Mouse (Mus musculus): ENCODE data around the gene Akap1. TPM values are rescaled to one million over a fixed set of nuclear protein-coding genes. Genes with fewer than 3 reads are reported as not detected.
A peak's percentile ranks its signal among the peaks of the same experiment; 100 is the strongest.
"Not testable (repeated sequence)": the region's sequence is repeated elsewhere in the genome, so short reads cannot be mapped to it uniquely, and the experiment has no call there.

Gene Akap1
- polyA plus RNA-seq, 1 experiment, result 5.5 TPM

- not testable (repeated sequence) for H3K4me3 ChIP-seq (ENCODE audit: extremely low read depth, insufficient read depth, insufficient read length); H3K27ac ChIP-seq (ENCODE audit: insufficient read depth, low read length); H3K27me3 ChIP-seq (ENCODE audit: control insufficient read depth, insufficient read depth, low read length); H3K4me1 ChIP-seq (ENCODE audit: control insufficient read depth, insufficient read depth, insufficient read length); H3K36me3 ChIP-seq (ENCODE audit: control insufficient read depth, insufficient read depth, low read length)
- WGBS, result 97% methylated on average over 24 of the region's 24 CpGs
- peak in 1 of 2 experiments; percentile 56 for DNase-seq (ENCODE audit: low read depth in 1 of 2, low spot score in 2 of 2)
These were observed 27.7 kb upstream of the Akap1 start for GRCm38 (mm10) chr11:88891921-88892561.

GRCm38 (mm10) chr11:88891446-88891845 lies 27.1 kb upstream of the Akap1 start:
- not testable (repeated sequence) for H3K4me1 ChIP-seq (ENCODE audit: control insufficient read depth, insufficient read depth, insufficient read length); H3K27ac ChIP-seq (ENCODE audit: insufficient read depth, low read length); H3K27me3 ChIP-seq (ENCODE audit: control insufficient read depth, insufficient read depth, low read length); H3K4me3 ChIP-seq (ENCODE audit: extremely low read depth, insufficient read depth, insufficient read length); H3K36me3 ChIP-seq (ENCODE audit: control insufficient read depth, insufficient read depth, low read length)
- WGBS, result 97% methylated on average over 10 of the region's 12 CpGs
- peak in 1 of 2 experiments; percentile 14 for DNase-seq (ENCODE audit: low read depth in 1 of 2, low spot score in 2 of 2)

- not testable (repeated sequence) for DNase-seq (ENCODE audit: low read depth in 1 of 2, low spot score in 2 of 2); H3K4me1 ChIP-seq (ENCODE audit: control insufficient read depth, insufficient read depth, insufficient read length); H3K36me3 ChIP-seq (ENCODE audit: control insufficient read depth, insufficient read depth, low read length); H3K4me3 ChIP-seq (ENCODE audit: extremely low read depth, insufficient read depth, insufficient read length); H3K27me3 ChIP-seq (ENCODE audit: control insufficient read depth, insufficient read depth, low read length); H3K27ac ChIP-seq (ENCODE audit: insufficient read depth, low read length)
- WGBS, result 93% methylated on average over 9 of the region's 11 CpGs
These were observed 26.5 kb upstream of the Akap1 start for GRCm38 (mm10) chr11:88890904-88891303.

- no peak for DNase-seq (ENCODE audit: low read depth in 1 of 2, low spot score in 2 of 2)
- Histone ChIP-seq H3K27ac (ENCODE audit: insufficient read depth, low read length) (no peak overlapping the region), H3K4me3 (ENCODE audit: extremely low read depth, insufficient read depth, insufficient read length) (no peak overlapping the region), H3K36me3 (ENCODE audit: control insufficient read depth, insufficient read depth, low read length) (no peaks in the 10 kb centered on the region), H3K4me1 (ENCODE audit: control insufficient read depth, insufficient read depth, insufficient read length) (no peaks in the 10 kb centered on the region), H3K27me3 (ENCODE audit: control insufficient read depth, insufficient read depth, low read length) (no peaks in the 10 kb centered on the region)
- WGBS, result 81% methylated on average over 2 of the region's 2 CpGs
- TF ChIP-seq CTCF (IDR thresholded peaks at IDR 0.05; ENCODE audit: extremely low read depth, insufficient read depth, insufficient read length, insufficient replicate concordance), result no peak
- TF ChIP-seq POLR2A (IDR thresholded peaks at IDR 0.05; ENCODE audit: low read depth, low read length), result no peak
These were observed 24.6 kb upstream of the Akap1 start for GRCm38 (mm10) chr11:88888996-88889395.

- Histone ChIP-seq H3K27ac (ENCODE audit: insufficient read depth, low read length) (no peak overlapping the region), H3K4me3 (ENCODE audit: extremely low read depth, insufficient read depth, insufficient read length) (no peak overlapping the region), H3K4me1 (ENCODE audit: control insufficient read depth, insufficient read depth, insufficient read length) (no peaks in the 10 kb centered on the region), H3K36me3 (ENCODE audit: control insufficient read depth, insufficient read depth, low read length) (no peaks in the 10 kb centered on the region), H3K27me3 (ENCODE audit: control insufficient read depth, insufficient read depth, low read length) (no peaks in the 10 kb centered on the region)
- TF ChIP-seq POLR2A (IDR thresholded peaks at IDR 0.05; ENCODE audit: low read depth, low read length), result no peak
- TF ChIP-seq CTCF (IDR thresholded peaks at IDR 0.05; ENCODE audit: extremely low read depth, insufficient read depth, insufficient read length, insufficient replicate concordance), result no peak
- WGBS, result 83% methylated on average over 8 of the region's 8 CpGs
- DNase-seq (ENCODE audit: low read depth in 1 of 2, low spot score in 2 of 2), result no peak
These were observed 20.1 kb upstream of the Akap1 start for GRCm38 (mm10) chr11:88884376-88885065.

- TF ChIP-seq POLR2A (IDR thresholded peaks at IDR 0.05; ENCODE audit: low read depth, low read length), result no peak
- TF ChIP-seq CTCF (IDR thresholded peaks at IDR 0.05; ENCODE audit: extremely low read depth, insufficient read depth, insufficient read length, insufficient replicate concordance), result no peak
- WGBS, result 92% methylated on average over 12 of the region's 12 CpGs
- Histone ChIP-seq H3K4me3 (ENCODE audit: extremely low read depth, insufficient read depth, insufficient read length) (no peak overlapping the region), H3K4me1 (ENCODE audit: control insufficient read depth, insufficient read depth, insufficient read length) (no peaks in the 10 kb centered on the region; the same call in 1 of the 2 replicates), H3K27ac (ENCODE audit: insufficient read depth, low read length) (no peak overlapping the region), H3K36me3 (ENCODE audit: control insufficient read depth, insufficient read depth, low read length) (no peaks in the 10 kb centered on the region), H3K27me3 (ENCODE audit: control insufficient read depth, insufficient read depth, low read length) (peaks cover 8% of the 10 kb centered on the region)
- no peak for DNase-seq (ENCODE audit: low read depth in 1 of 2, low spot score in 2 of 2)
These were observed 13.6 kb upstream of the Akap1 start for GRCm38 (mm10) chr11:88878011-88878410.

- H3K4me3 ChIP-seq (ENCODE audit: extremely low read depth, insufficient read depth, insufficient read length), result no peak overlapping the region
- TF ChIP-seq CTCF (IDR thresholded peaks at IDR 0.05; ENCODE audit: extremely low read depth, insufficient read depth, insufficient read length, insufficient replicate concordance) (no peak), POLR2A (IDR thresholded peaks at IDR 0.05; ENCODE audit: low read depth, low read length) (no peak)
These were observed 9.3 kb upstream of the Akap1 start for GRCm38 (mm10) chr11:88873667-88874030.

More at GRCm38 (mm10) chr11:88873667-88874030, 9.3 kb upstream of the Akap1 start:
- no peak for DNase-seq (ENCODE audit: low read depth in 1 of 2, low spot score in 2 of 2)
- H3K36me3 ChIP-seq (ENCODE audit: control insufficient read depth, insufficient read depth, low read length), result no peaks in the 10 kb centered on the region
- no peak overlapping the region for H3K27ac ChIP-seq (ENCODE audit: insufficient read depth, low read length)
- H3K4me1 ChIP-seq (ENCODE audit: control insufficient read depth, insufficient read depth, insufficient read length), result no peaks in the 10 kb centered on the region; the same call in 1 of the 2 replicates
- peaks cover 8% of the 10 kb centered on the region for H3K27me3 ChIP-seq (ENCODE audit: control insufficient read depth, insufficient read depth, low read length)
- WGBS, result 6% methylated on average over 10 of the region's 10 CpGs
